Mouse (Mus musculus) embryo, embryonic 11.5 days (tissue): Measurements from ENCODE around the gene Scn8a.

ENCODE experiments used
- DNase-seq: peaks from one replicate; pipeline ENCODE4 v3.0.0-alpha.2; 2012; ENCODE audit warnings: low read depth, low spot score

Scn8a gene

DNA sequence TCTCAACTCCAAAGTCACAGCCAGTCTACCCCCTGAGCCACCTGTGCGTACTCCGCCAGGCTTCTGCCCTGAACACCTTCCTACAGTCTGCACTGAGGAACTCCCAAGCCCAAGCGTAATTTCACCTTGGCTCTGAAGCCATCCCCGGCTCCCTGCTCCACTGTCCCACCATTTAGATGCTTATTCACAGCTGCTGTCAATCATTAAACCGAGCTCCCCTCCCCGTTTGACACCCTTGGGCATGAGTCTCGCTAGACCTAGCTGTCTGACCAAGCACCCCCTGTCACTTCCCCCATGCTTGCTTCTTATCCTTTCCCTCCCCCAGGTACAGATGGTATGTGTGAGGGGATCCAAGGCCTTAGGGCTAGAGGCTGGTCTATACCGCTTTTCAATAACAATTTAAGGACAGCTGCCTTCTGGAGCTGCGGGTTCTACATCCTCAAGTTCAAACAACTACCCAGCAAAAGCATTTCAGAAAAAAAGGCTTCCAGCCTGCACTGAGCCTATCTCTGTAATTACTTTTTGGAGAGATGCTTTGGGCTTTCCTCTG is 200.1 kb downstream of the Scn8a start:
- DNase-seq, result no peak

DNA sequence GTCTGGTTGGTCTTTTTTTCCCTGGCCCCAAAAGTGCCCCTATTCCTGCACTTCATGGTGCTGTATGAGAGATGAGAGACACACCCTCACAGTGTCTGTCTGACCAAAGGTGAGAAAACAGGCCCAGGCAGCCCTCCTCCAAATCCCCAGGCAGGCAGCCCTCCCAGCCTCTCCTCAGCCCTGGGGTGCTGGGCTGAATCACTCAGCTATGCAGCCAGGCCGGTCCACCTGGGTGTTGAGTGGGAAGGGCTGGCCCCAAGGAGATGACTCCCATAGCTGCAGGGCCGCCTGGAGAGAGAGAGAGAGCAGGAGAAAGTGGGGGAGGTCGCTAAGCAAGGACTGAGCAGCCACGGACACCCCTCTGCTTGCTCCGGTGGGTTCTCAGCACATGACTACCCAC is 201.1 kb downstream of the Scn8a start:
- no peak for DNase-seq

DNA sequence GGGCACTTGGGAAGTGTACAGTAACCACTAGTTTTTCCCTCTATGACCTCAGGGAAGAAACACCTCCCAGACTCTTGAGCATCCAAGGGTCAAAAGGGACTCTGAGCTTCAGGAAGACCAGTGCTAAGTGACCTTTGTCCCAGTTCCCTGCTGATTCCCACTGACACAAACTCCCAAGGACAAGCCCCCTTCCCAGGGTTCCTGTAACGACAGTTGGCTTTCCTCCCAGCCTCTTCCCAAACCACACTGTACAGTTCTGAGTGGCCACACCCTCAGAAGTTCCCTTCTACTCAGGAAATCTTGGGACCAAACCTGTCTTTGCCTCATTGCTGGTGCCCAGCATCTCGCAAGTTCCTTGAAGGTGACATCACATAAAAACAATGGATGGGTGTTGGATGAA is 203.1 kb downstream of the Scn8a start:
- DNase-seq, result no peak

- no peak for DNase-seq
Measured at GRCm38 (mm10) chr15:101074067-101074466, 204.4 kb downstream of the Scn8a start.

DNA sequence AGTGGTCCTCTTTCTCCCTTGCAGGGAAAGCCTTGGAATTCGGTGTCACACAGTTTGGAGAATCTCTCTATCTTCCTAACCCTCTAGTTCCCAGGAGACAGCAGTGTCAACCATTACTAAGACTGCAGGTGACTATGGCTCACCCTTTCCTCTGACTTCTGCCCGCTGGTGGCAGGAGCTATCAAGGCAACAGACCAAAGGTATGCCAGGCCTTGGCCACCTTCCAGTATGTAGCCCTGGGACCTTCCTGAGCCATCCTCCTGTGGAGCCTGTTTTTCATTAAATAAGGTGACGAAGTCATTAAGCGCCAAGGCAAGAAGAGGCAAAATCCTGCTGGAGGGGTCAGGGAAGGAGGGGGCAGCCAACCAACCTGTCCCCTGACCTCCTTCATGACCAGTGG is 205.5 kb downstream of the Scn8a start:
- DNase-seq, result no peak

DNA sequence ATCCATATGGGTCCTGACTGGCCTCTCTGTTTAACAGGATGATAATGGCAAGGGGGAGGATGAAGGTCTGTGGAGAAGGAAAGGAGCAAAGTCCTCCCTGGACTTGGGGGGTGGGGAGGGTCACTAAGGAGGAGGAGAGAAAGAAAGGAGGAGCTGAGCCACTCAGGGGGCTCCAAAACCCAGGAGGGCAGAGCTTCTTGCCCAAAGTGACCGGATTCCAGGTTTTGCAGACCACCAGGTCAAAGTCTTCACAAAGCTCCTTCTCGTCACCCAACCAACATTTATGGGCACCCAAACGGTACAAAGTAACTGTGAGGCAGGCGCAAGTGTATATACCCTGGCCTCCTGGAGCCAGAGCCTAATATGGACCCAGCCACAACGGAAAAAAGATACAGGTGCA is 206.0 kb downstream of the Scn8a start:
- no peak for DNase-seq

- no peak for DNase-seq
Measured at GRCm38 (mm10) chr15:101076071-101077000, 206.7 kb downstream of the Scn8a start.

GRCm38 (mm10) chr15:101077001-101077812 is 207.5 kb downstream of the Scn8a start:
- DNase-seq, result no peak

DNA sequence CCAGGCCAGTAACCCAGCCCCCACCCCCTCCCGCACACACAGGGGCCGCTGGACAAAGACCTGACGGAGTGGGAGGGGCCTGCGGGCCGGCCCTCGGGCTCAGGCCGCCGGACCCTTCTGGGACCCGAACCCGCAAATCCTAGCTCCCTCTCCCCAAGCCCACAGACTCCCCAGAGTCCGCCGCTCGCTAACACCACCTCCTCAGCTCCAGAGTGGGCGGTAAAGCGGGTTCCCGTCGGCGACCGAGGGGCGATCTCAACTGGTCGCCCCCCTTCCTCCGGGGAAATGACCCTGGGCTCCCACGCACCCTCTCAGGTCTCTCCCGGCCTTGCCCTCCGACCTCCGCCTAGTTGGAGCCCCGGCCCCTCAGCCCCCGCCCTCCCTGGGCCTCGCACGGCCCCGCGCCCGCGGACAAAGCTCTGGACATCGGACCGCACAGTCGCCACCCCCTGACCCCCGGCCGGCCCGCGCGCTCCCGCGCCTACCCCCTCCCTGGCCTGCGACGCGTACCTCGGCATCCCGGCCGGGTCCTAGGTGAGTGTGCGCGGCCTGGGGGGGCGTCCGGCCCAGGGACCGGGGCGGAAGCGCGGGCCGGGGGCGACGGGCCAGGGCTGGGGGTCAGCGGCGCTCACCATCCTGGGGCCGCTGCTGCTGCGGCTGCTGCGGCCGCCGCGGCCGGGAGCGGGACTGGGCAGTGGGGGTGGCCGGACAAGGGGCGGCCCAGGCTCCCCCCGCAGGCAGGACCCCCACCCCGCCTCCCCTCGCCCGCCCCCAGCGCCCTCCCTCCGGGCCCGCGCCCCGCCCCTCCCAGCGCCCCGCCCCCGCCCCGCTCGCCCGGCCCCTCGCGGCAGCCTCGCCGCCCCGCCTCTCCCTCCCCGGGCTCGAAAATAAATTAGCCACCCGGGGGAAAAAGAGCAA is 208.4 kb downstream of the Scn8a start, which contains the start of gene Fignl2:
Gene Fignl2 (minus strand): TSS at position 755 of the 918 bp plus-strand sequence.
- no peak for DNase-seq

GRCm38 (mm10) chr15:101078731-101079156 is 209.1 kb downstream of the Scn8a start:
- DNase-seq, result no peak

- no peak for DNase-seq
Measured at GRCm38 (mm10) chr15:101080031-101080520, 210.4 kb downstream of the Scn8a start.

DNA sequence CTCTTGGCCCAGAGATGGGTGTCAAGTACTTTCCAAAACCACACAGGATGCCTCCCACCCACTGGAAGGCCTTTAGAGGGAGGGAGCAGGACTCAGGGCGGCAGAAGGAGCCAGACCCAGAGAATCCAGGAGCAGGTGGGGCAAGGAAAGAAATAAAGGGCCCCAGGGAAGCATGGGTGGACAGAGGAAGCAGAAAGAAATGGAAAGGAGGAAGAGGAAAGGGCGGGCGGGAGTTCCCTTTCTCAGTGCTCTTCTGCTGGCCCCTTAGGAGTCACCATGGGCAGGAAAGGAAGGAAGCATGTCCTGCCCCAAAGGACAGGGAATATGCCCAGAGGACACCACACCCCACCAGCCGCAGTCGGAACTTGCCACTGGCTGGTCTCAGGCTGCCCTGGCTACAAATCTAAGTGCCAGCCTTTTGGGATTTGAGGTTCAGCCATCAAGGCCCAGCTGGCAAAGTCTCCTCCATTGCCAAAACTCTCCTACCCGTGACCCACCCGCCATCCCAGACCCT is 211.4 kb downstream of the Scn8a start:
- no peak for DNase-seq

DNA sequence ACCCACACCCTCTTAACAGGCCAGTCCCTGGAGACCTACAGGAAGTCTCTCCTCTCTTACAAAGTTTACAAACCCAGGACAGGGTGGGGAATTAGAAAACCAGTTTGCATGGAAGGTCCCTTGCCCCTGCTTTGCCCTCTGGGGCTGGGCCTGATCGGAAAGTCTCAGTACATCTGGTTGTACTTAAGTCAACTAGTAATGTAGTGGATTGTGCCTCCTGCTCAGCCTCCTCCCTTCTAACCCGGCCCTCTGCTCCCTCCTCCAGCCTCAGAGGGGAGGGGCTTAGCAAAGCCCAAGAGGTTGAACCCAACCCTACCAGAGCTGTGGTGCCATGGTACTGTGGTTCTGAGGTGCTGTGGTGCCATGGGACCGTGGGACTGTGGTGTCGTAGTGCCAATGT is 212.6 kb downstream of the Scn8a start:
- DNase-seq, result no peak

DNA sequence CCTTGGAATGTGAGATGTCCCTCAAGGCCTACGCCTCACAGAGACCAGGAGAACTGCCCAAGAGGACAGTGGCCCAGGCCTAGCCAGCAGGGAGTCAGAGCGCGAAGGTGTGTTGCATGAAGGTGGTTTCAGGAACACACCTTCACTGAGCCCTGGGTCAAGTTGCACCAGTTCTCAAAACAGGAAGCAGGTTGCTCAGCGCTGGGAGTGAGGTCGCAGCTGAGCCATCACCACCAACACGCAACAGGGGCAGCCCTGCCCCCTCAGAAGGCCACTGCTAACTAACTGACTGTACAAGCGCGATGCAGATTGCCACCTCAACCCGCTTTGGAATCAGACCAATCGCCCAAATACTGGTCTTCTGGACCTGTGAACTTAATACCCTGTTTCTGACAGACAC is 214.8 kb downstream of the Scn8a start:
- no peak for DNase-seq

DNA sequence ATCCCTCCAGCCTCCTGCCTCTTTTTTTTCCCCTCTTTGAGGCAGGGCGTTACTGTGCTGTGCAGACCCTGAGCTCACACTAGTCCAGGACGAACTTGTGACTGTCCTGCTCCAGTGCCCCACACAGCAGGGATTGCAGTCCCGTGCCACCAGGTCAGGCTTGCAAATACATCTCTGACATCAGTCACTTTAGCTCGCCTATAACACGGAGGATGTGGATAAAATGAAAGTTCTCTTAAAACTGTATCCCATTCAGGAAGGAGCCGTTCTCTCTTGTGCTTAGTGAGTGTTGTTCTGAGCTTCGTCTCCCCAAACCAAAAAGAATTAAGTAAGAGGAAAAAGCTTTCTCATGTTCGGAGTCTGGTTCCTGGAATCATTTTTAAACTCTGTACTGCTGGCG is 216.8 kb downstream of the Scn8a start:
- no peak for DNase-seq

GRCm38 (mm10) chr15:101086956-101087355 is 217.3 kb downstream of the Scn8a start:
- no peak for DNase-seq

GRCm38 (mm10) chr15:101088291-101088690 is 218.6 kb downstream of the Scn8a start:
- DNase-seq, result no peak

DNA sequence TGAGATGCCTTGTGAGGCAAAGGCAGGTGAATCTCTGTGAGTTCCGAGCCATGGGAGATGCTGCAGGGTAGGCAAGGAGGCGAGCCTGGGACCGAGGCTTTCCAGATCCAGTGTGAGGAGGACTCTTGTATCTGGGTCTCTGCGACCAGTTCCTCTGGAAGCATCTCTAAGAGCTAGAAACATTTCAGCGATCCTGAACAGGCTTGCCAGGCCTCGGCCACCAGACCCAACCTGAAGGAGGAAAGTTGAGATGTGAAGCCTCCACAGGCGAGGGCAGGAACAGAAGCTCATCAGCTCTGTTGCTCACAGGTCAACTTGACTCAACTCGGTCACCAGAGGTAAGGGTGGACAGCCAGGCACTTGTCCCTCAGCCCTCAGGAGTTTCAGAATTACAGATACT is 221.9 kb downstream of the Scn8a start:
- DNase-seq, result no peak

DNA sequence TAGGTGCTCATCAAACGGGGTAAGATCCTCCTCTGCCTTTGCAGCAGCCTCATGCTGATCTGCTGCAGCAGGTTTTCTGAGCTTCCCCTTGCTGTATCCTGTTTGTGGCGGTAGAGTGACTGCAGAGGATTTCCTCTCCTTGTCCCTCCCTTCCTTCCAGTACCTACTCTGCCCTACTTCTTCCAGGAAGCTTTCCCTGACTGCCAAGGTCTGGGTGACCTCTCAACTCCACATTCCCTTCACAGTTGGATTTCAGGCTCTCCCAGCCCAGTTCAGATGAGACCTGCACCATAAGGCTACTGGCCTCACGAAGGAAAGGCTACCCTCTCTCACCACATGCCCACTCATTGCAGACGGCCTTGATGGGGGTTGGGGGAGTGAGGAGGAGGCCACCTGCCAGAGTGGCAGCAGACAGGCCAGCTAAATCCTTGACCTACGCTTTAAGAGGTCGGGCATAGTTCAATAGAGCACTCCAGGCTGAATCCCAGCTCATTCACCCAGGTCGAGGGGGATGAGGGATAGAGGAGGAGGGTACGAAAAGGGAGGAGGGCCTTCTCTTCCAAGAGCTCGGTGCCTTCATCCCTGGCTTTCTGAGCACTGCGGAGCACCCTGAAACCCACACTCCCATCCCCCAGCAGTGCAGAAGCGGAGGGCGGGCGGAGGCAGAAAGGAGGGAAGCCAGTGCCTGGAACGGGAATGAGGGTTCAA is 222.6 kb downstream of the Scn8a start:
- DNase-seq, result no peak
